Mouse (Mus musculus): Measurements from ENCODE around the gene Smap1. TPM values are rescaled to one million over a fixed set of nuclear protein-coding genes. Genes with fewer than 3 reads are reported as not detected.

Gene Smap1
- polyA plus RNA-seq, 1 experiment from 2014 or later: 17.3 TPM

DNA sequence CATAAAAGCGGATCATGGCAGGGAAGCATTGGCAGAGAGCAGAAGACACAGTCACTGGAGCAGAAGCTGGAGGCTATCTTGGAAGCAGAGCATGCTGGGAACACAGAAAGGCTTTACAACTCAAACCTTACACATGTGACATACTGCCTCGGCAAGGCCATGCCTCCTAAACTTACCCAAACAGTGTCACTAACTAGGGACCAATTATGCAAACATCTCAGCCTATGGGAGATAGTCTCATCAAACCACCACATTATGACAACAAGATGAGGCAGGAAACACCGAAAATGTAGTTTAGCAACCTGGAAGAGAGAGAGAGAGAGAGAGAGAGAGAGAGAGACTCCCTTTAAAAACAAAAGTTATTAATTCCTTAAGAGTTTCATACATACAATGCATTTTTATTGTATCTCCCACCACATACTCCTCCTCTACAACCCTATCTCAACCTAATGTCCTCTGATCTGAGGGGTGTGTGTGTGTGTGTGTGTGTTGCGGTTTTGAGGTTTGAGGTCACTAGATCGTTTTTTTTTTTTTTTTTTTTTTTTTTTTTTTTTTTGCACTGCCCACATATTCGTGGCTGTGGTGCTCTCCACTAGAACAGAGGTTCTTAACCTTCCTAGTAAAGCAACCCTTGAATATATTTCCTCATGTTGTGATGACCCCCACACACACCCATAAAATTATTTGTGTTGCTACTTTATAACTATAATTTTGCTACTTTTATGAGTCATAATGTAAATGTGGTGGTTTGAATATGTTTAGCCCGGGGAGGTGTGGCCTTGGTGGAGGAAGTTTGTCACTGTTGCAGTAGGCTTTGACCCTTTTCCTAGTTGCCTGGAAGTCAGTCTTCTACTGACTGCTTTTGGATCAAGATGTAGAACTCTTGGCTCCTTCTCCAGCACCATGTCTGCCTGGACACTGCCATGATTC lies 1.9 kb upstream of the Smap1 start:
- H3K36me3 ChIP-seq (ENCODE audit: control insufficient read depth, insufficient read depth, low read length): no peaks in the 10 kb centered on the region
- no peak for ATAC-seq
- H3K9ac ChIP-seq (ENCODE audit: low read depth, low read length): no peak overlapping the region
- H3K4me2 ChIP-seq (ENCODE audit: low read depth, low read length): no peak overlapping the region
- no peaks in the 10 kb centered on the region for H3K27me3 ChIP-seq (replicated peaks; ENCODE audit: control insufficient read depth, insufficient read depth, low read length)
- no peak overlapping the region for H3K4me3 ChIP-seq (ENCODE audit: low read length)
- peaks cover 3% of the 10 kb centered on the region for H3K4me1 ChIP-seq (ENCODE audit: control insufficient read depth, insufficient read depth, low read length)
- 75% methylated on average over 7 of the region's 7 CpGs for WGBS
- H3K27ac ChIP-seq (ENCODE audit: low read length): no peak overlapping the region
- H3K9me3 ChIP-seq (ENCODE audit: control insufficient read depth, low read length): no peaks in the 10 kb centered on the region

DNA sequence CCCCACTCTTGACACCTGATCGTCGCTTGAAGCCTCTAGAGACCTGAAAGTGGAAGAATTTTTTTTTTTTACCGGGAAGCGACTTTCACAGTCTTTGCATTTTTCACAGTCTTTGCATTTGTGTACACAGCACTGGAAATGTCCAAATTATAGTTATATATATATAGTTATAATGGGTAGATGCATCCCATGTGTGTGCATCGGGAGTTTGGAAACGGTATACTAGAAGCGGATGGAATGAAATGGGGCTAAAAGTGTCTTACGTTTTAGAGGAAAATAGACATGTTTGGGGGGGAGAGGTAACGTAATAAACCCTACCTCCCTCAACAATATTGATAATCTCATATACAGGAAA lies 390 bp upstream of the Smap1 start:
- peak overlapping the region; percentile 87 for H3K9ac ChIP-seq (ENCODE audit: low read depth, low read length)
- ATAC-seq: peak; percentile 8; the same call in 1 of the 2 replicates
- 29% methylated on average over 9 of the region's 9 CpGs for WGBS

GRCm38 (mm10) chr1:23920275-23920674 lies 1.8 kb downstream of the Smap1 start:
- no peak for ATAC-seq
- Histone ChIP-seq H3K4me2 (ENCODE audit: low read depth, low read length) (0 out of 2 replicates have a peak overlapping the region, but pooled peaks have one; percentile 14), H3K27ac (ENCODE audit: low read length) (no peak overlapping the region), H3K36me3 (ENCODE audit: control insufficient read depth, insufficient read depth, low read length) (no peaks in the 10 kb centered on the region), H3K9me3 (ENCODE audit: control insufficient read depth, low read length) (no peaks in the 10 kb centered on the region), H3K9ac (ENCODE audit: low read depth, low read length) (peak overlapping the region; percentile 11; the same call in 1 of the 2 replicates), H3K4me1 (ENCODE audit: control insufficient read depth, insufficient read depth, low read length) (peaks cover 10% of the 10 kb centered on the region), H3K27me3 (replicated peaks; ENCODE audit: control insufficient read depth, insufficient read depth, low read length) (no peaks in the 10 kb centered on the region), H3K4me3 (ENCODE audit: low read length) (no peak overlapping the region; the same call in 1 of the 2 replicates)
- WGBS: 18% methylated on average over 2 of the region's 2 CpGs

More for the DNA sequence above, 390 bp upstream of the Smap1 start:
- H3K36me3 ChIP-seq (ENCODE audit: control insufficient read depth, insufficient read depth, low read length): no peaks in the 10 kb centered on the region
- H3K4me3 ChIP-seq (ENCODE audit: low read length): peak overlapping the region; percentile 72
- H3K4me1 ChIP-seq (ENCODE audit: control insufficient read depth, insufficient read depth, low read length): peaks cover 3% of the 10 kb centered on the region
- H3K27me3 ChIP-seq (replicated peaks; ENCODE audit: control insufficient read depth, insufficient read depth, low read length): no peaks in the 10 kb centered on the region
- no peaks in the 10 kb centered on the region for H3K9me3 ChIP-seq (ENCODE audit: control insufficient read depth, low read length)
- peak overlapping the region; percentile 71 for H3K4me2 ChIP-seq (ENCODE audit: low read depth, low read length)
- no peak overlapping the region for H3K27ac ChIP-seq (ENCODE audit: low read length)

DNA sequence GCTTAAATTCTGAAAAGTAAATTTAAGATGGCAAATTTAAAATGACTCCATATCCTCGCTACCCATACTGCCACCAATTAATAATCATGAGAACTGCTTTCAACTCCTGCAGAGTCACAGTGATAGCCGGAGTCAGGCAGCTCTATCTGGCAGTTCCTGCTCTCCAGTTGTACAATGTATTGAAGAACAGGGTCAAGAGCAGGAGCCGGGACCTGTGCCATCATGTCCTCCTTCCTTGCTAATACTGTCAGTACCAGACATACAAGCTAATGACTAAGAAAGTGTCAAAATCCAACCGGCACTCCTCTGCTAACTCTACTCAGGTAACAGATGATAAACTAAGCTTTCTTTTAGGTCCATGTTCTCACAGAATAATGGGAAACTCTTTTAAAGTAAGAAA lies 3.0 kb downstream of the Smap1 start:
- Histone ChIP-seq H3K27me3 (replicated peaks; ENCODE audit: control insufficient read depth, insufficient read depth, low read length) (no peaks in the 10 kb centered on the region), H3K4me2 (ENCODE audit: low read depth, low read length) (no peak overlapping the region), H3K9ac (ENCODE audit: low read depth, low read length) (no peak overlapping the region), H3K4me1 (ENCODE audit: control insufficient read depth, insufficient read depth, low read length) (peaks cover 10% of the 10 kb centered on the region), H3K9me3 (ENCODE audit: control insufficient read depth, low read length) (no peaks in the 10 kb centered on the region), H3K4me3 (ENCODE audit: low read length) (no peak overlapping the region), H3K27ac (ENCODE audit: low read length) (no peak overlapping the region), H3K36me3 (ENCODE audit: control insufficient read depth, insufficient read depth, low read length) (no peaks in the 10 kb centered on the region)
- ATAC-seq: no peak
- WGBS: 86% methylated on average over 4 of the region's 4 CpGs

- no peak overlapping the region for H3K4me2 ChIP-seq (ENCODE audit: low read depth, low read length)
- peaks cover 10% of the 10 kb centered on the region for H3K4me1 ChIP-seq (ENCODE audit: control insufficient read depth, insufficient read depth, low read length)
- H3K9me3 ChIP-seq (ENCODE audit: control insufficient read depth, low read length): no peaks in the 10 kb centered on the region
- H3K4me3 ChIP-seq (ENCODE audit: low read length): no peak overlapping the region
- no peak overlapping the region for H3K27ac ChIP-seq (ENCODE audit: low read length)
- WGBS: 82% methylated on average over 4 of the region's 4 CpGs
- H3K27me3 ChIP-seq (replicated peaks; ENCODE audit: control insufficient read depth, insufficient read depth, low read length): no peaks in the 10 kb centered on the region
- no peak for ATAC-seq
- H3K9ac ChIP-seq (ENCODE audit: low read depth, low read length): no peak overlapping the region
- H3K36me3 ChIP-seq (ENCODE audit: control insufficient read depth, insufficient read depth, low read length): no peaks in the 10 kb centered on the region
These were observed 6.6 kb downstream of the Smap1 start for GRCm38 (mm10) chr1:23915483-23915882.

DNA sequence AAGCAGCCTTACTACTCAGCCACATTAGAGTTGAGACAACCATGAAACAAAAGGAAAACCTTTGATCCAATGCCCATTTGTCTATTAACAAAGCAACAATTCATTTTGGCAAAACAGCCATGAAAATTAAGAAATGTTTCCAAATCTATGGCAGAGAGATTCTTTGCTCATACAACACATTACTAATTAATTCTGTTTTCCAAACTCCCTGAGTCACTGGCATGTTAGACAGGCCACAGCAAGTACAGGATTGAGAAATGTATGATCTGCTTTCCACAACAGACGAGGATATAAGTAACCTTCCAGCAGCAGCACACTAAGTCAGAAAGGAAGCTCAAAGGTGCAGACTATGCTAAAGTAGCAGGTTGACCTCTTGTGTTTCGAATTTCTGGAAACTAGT lies 9.1 kb downstream of the Smap1 start:
- Histone ChIP-seq H3K4me2 (ENCODE audit: low read depth, low read length) (no peak overlapping the region), H3K4me1 (ENCODE audit: control insufficient read depth, insufficient read depth, low read length) (peaks cover 8% of the 10 kb centered on the region; the same call in 1 of the 2 replicates), H3K9me3 (ENCODE audit: control insufficient read depth, low read length) (no peaks in the 10 kb centered on the region), H3K27me3 (replicated peaks; ENCODE audit: control insufficient read depth, insufficient read depth, low read length) (no peaks in the 10 kb centered on the region), H3K9ac (ENCODE audit: low read depth, low read length) (no peak overlapping the region), H3K36me3 (ENCODE audit: control insufficient read depth, insufficient read depth, low read length) (no peaks in the 10 kb centered on the region), H3K27ac (ENCODE audit: low read length) (no peak overlapping the region), H3K4me3 (ENCODE audit: low read length) (no peak overlapping the region)
- 83% methylated on average over 2 of the region's 2 CpGs for WGBS
- ATAC-seq: no peak

- ATAC-seq: no peak
- no peak overlapping the region for H3K4me3 ChIP-seq (ENCODE audit: low read length)
- no peaks in the 10 kb centered on the region for H3K36me3 ChIP-seq (ENCODE audit: control insufficient read depth, insufficient read depth, low read length)
- no peaks in the 10 kb centered on the region for H3K27me3 ChIP-seq (replicated peaks; ENCODE audit: control insufficient read depth, insufficient read depth, low read length)
- no peak overlapping the region for H3K9ac ChIP-seq (ENCODE audit: low read depth, low read length)
- H3K4me2 ChIP-seq (ENCODE audit: low read depth, low read length): no peak overlapping the region
- no peaks in the 10 kb centered on the region for H3K9me3 ChIP-seq (ENCODE audit: control insufficient read depth, low read length)
- H3K4me1 ChIP-seq (ENCODE audit: control insufficient read depth, insufficient read depth, low read length): no peaks in the 10 kb centered on the region
- no peak overlapping the region for H3K27ac ChIP-seq (ENCODE audit: low read length)
These were observed 16.0 kb downstream of the Smap1 start for GRCm38 (mm10) chr1:23906082-23906481.

- 88% methylated on average over 3 of the region's 3 CpGs for WGBS
- H3K27ac ChIP-seq (ENCODE audit: low read length): no peak overlapping the region
- H3K4me1 ChIP-seq (ENCODE audit: control insufficient read depth, insufficient read depth, low read length): no peaks in the 10 kb centered on the region
- no peak overlapping the region for H3K4me3 ChIP-seq (ENCODE audit: low read length)
- no peak overlapping the region for H3K4me2 ChIP-seq (ENCODE audit: low read depth, low read length)
- no peaks in the 10 kb centered on the region for H3K36me3 ChIP-seq (ENCODE audit: control insufficient read depth, insufficient read depth, low read length)
- H3K27me3 ChIP-seq (replicated peaks; ENCODE audit: control insufficient read depth, insufficient read depth, low read length): no peaks in the 10 kb centered on the region
- H3K9ac ChIP-seq (ENCODE audit: low read depth, low read length): no peak overlapping the region
- no peaks in the 10 kb centered on the region for H3K9me3 ChIP-seq (ENCODE audit: control insufficient read depth, low read length)
- ATAC-seq: no peak
These were observed 18.8 kb downstream of the Smap1 start for GRCm38 (mm10) chr1:23903340-23903739.

- 85% methylated on average over 2 of the region's 2 CpGs for WGBS
- H3K27me3 ChIP-seq (replicated peaks; ENCODE audit: control insufficient read depth, insufficient read depth, low read length): no peaks in the 10 kb centered on the region
- no peaks in the 10 kb centered on the region for H3K36me3 ChIP-seq (ENCODE audit: control insufficient read depth, insufficient read depth, low read length)
- H3K9ac ChIP-seq (ENCODE audit: low read depth, low read length): no peak overlapping the region
- no peak overlapping the region for H3K27ac ChIP-seq (ENCODE audit: low read length)
- no peaks in the 10 kb centered on the region for H3K4me1 ChIP-seq (ENCODE audit: control insufficient read depth, insufficient read depth, low read length)
- no peak overlapping the region for H3K4me3 ChIP-seq (ENCODE audit: low read length)
- H3K9me3 ChIP-seq (ENCODE audit: control insufficient read depth, low read length): no peaks in the 10 kb centered on the region
- ATAC-seq: no peak
- H3K4me2 ChIP-seq (ENCODE audit: low read depth, low read length): no peak overlapping the region
These were observed 19.4 kb downstream of the Smap1 start for GRCm38 (mm10) chr1:23902736-23903135.

Measured in intestine, embryonic 16.5 days (tissue).